Mouse (Mus musculus) forebrain, embryonic 14.5 days (tissue): ENCODE data around the gene Dus3l. TPM values are rescaled to one million over a fixed set of nuclear protein-coding genes. Genes with fewer than 3 reads are reported as not detected.
A peak's percentile ranks its signal among the peaks of the same experiment; 100 is the strongest.

Experiments used
- ATAC-seq: fragments of 200-750 bp; cut with Nextera tagmentation; 2 replicates; pipeline ENCODE4 v1.8.0; 2017; ENCODE audit warnings: mild to moderate bottlenecking, moderate library complexity
- DNase-seq: peaks from one replicate; pipeline ENCODE4 v3.0.0-alpha.2; 2015; ENCODE audit warnings: low spot score
- H3K27ac ChIP-seq: fragments of 300-500 bp; sonication (generic); 2 replicates; pipeline ENCODE4 v1.5.1; 2014; ENCODE audit warnings: low read depth, mild to moderate bottlenecking, control low read depth, low read length, moderate library complexity
- H3K27me3 ChIP-seq: fragments of 300-500 bp; sonication (generic); replicated peaks from 2 replicates; pipeline ENCODE4 v1.6.1; 2014; ENCODE audit warnings: low read length, control low read depth, mixed read lengths; ENCODE audit not compliant: control insufficient read depth, insufficient read depth
- H3K36me3 ChIP-seq: fragments of 300-500 bp; sonication (generic); 2 replicates; pipeline ENCODE4 v1.6.1; 2014; ENCODE audit warnings: low read length, control low read depth; ENCODE audit not compliant: control insufficient read depth, insufficient read depth
- H3K4me1 ChIP-seq: fragments of 300-500 bp; sonication (generic); 2 replicates; pipeline ENCODE4 v1.6.1; 2014; ENCODE audit warnings: antibody characterized with exemption, low read length, control low read depth; ENCODE audit not compliant: control insufficient read depth, insufficient read depth
- H3K4me2 ChIP-seq: fragments of 300-500 bp; sonication (generic); 2 replicates; pipeline ENCODE4 v1.6.1; 2014; ENCODE audit warnings: mild to moderate bottlenecking, control low read depth, low read length
- H3K4me3 ChIP-seq: fragments of 300-500 bp; sonication (generic); 2 replicates; pipeline ENCODE4 v1.5.1; 2014; ENCODE audit warnings: low read depth, low read length, control low read depth
- H3K9ac ChIP-seq: fragments of 300-500 bp; sonication (generic); 2 replicates; pipeline ENCODE4 v1.6.1; 2014; ENCODE audit warnings: mild to moderate bottlenecking, low read length, control low read depth, moderate library complexity
- H3K9me3 ChIP-seq: fragments of 300-500 bp; sonication (generic); replicated peaks from 2 replicates; pipeline ENCODE4 v1.6.1; 2016; ENCODE audit warnings: low read length, control low read depth, mixed read lengths; ENCODE audit not compliant: control insufficient read depth
- WGBS: fragments of 180-500 bp; shearing (Covaris S2); extraction: QIAGEN DNeasy Blood & Tissue Kit; methylation state at CpG from one replicate; pipeline ENCODE4 v1.1.7; 2014; 5-methylcytosine and 5-hydroxymethylcytosine counted together
- polyA plus RNA-seq: library from polyadenylated mRNA; unstranded; fragments of >200 nt; fragmentation: Nextera tagmentation; extraction: Ambion mirVana; gene quantifications from 2 replicates; pipeline ENCODE4 v1.2.1, GENCODE M21; 2014

Dus3l gene
- polyA plus RNA-seq, 1 experiment from 2014 or later = 48.2 TPM

GRCm38 (mm10) chr17:56819032-56819545 is 54.5 kb downstream of the Dus3l start:
- H3K27ac ChIP-seq = no peak overlapping the region
- no peak for ATAC-seq
- WGBS = 53% methylated on average over 6 of the region's 6 CpGs
- H3K4me1 ChIP-seq = peaks cover 10% of the 10 kb centered on the region
- no peaks in the 10 kb centered on the region for H3K9me3 ChIP-seq
- H3K4me2 ChIP-seq = no peak overlapping the region
- H3K9ac ChIP-seq = no peak overlapping the region
- peak; percentile 13 for DNase-seq
- no peak overlapping the region for H3K4me3 ChIP-seq
- H3K27me3 ChIP-seq = no peaks in the 10 kb centered on the region
- no peaks in the 10 kb centered on the region for H3K36me3 ChIP-seq

Other genes starting within 250 kb of the Dus3l start
- gene Gm20219, start 210.4 kb upstream of the Dus3l start, polyA plus RNA-seq = 0.36 and 0.57 TPM in 2 replicates
- 28.7 and 36.7 TPM in 2 replicates for gene Safb2, start 180.2 kb upstream of the Dus3l start, polyA plus RNA-seq
- gene Safb, start 179.9 kb upstream of the Dus3l start, polyA plus RNA-seq = 57.9 and 83.5 TPM in 2 replicates
- gene 2410015M20Rik, start 155.0 kb upstream of the Dus3l start, polyA plus RNA-seq = 192 and 251 TPM in 2 replicates
- 1,134 and 1,576 TPM in 2 replicates for gene Rpl36, start 151.3 kb upstream of the Dus3l start, polyA plus RNA-seq
- 33.3 and 41.8 TPM in 2 replicates for gene Lonp1, start 137.9 kb upstream of the Dus3l start, polyA plus RNA-seq
- gene Catsperd, start 136.6 kb upstream of the Dus3l start, polyA plus RNA-seq = 1.2 and 1.3 TPM in 2 replicates
- gene Ranbp3, start 91.5 kb upstream of the Dus3l start, polyA plus RNA-seq = 116 and 120 TPM in 2 replicates
- gene Ndufa11, start 47.0 kb upstream of the Dus3l start, polyA plus RNA-seq = 490 and 613 TPM in 2 replicates
- gene Vmac, start 46.7 kb upstream of the Dus3l start, polyA plus RNA-seq = 18.6 and 24.6 TPM in 2 replicates
- 0.94 and 1.7 TPM in 2 replicates for gene Nrtn, start 7.2 kb upstream of the Dus3l start, polyA plus RNA-seq
- gene Prr22, start 5.5 kb downstream of the Dus3l start, polyA plus RNA-seq = 0.42 and 0.52 TPM in 2 replicates
- 2.2 and 3.2 TPM in 2 replicates for gene Rfx2, start 66.3 kb downstream of the Dus3l start, polyA plus RNA-seq
- not detected in 2 replicates for gene Acsbg2, start 109.7 kb downstream of the Dus3l start, polyA plus RNA-seq
- gene 1700061G19Rik, start 110.7 kb downstream of the Dus3l start, polyA plus RNA-seq = 0.08 and 0.19 TPM in 2 replicates
- gene Mllt1, start 170.7 kb downstream of the Dus3l start, polyA plus RNA-seq = 45.6 and 52.3 TPM in 2 replicates
- not detected in 2 replicates for gene Acer1, start 217.4 kb downstream of the Dus3l start, polyA plus RNA-seq
- 173 and 209 TPM in 2 replicates for gene Clpp, start 225.5 kb downstream of the Dus3l start, polyA plus RNA-seq
- 41.9 and 44.8 TPM in 2 replicates for gene Alkbh7, start 232.6 kb downstream of the Dus3l start, polyA plus RNA-seq
- gene Pspn, start 235.3 kb downstream of the Dus3l start, polyA plus RNA-seq = 0.70 TPM in 2 replicates
- gene Gtf2f1, start 246.5 kb downstream of the Dus3l start, polyA plus RNA-seq = 70.7 and 78.9 TPM in 2 replicates
- 0.14 and 0.37 TPM in 2 replicates for gene Gm17949, start 246.7 kb downstream of the Dus3l start, polyA plus RNA-seq